Mouse (Mus musculus) intestine, embryonic 15.5 days (tissue): Measurements from ENCODE around the gene Hist1h2ag. TPM values are rescaled to one million over a fixed set of nuclear protein-coding genes. Genes with fewer than 3 reads are reported as not detected.
"Not testable (repeated sequence)": the region's sequence is repeated elsewhere in the genome, so short reads cannot be mapped to it uniquely, and the experiment has no call there.

ENCODE experiments used
- ATAC-seq: fragments of 200-750 bp; cut with Nextera tagmentation; 2 replicates; pipeline ENCODE4 v1.8.0; 2017; ENCODE audit warnings: moderate TSS enrichment, moderate library complexity
- H3K27ac ChIP-seq: fragments of 300-500 bp; sonication (generic); 2 replicates; pipeline ENCODE4 v1.5.1; 2015; ENCODE audit warnings: mild to moderate bottlenecking, inconsistent platforms
- H3K27me3 ChIP-seq: fragments of 300-500 bp; sonication (generic); replicated peaks from 2 replicates; pipeline ENCODE4 v1.6.1; 2015; ENCODE audit warnings: inconsistent platforms
- H3K36me3 ChIP-seq: fragments of 300-500 bp; sonication (generic); 2 replicates; pipeline ENCODE4 v1.6.1; 2015; ENCODE audit warnings: inconsistent platforms
- H3K4me1 ChIP-seq: fragments of 300-500 bp; sonication (generic); replicated peaks from 2 replicates; pipeline ENCODE4 v1.6.1; 2015; ENCODE audit warnings: inconsistent platforms
- H3K4me2 ChIP-seq: fragments of 300-500 bp; sonication (generic); replicated peaks from 2 replicates; pipeline ENCODE4 v1.6.1; 2015; ENCODE audit warnings: mild to moderate bottlenecking, inconsistent platforms
- H3K4me3 ChIP-seq: fragments of 300-500 bp; sonication (generic); replicated peaks from 2 replicates; pipeline ENCODE4 v1.5.1; 2015; ENCODE audit warnings: inconsistent platforms
- H3K9ac ChIP-seq: fragments of 300-500 bp; sonication (generic); 2 replicates; pipeline ENCODE4 v1.6.1; 2015; ENCODE audit warnings: inconsistent platforms
- H3K9me3 ChIP-seq: fragments of 300-500 bp; sonication (generic); 2 replicates; pipeline ENCODE4 v1.6.1; 2016; ENCODE audit warnings: inconsistent platforms
- WGBS: fragments of 180-500 bp; shearing (Covaris S2); methylation state at CpG from one replicate; pipeline ENCODE4 v1.1.7; 2015; 5-methylcytosine and 5-hydroxymethylcytosine counted together
- polyA plus RNA-seq: library from polyadenylated mRNA; unstranded; fragments of >200 nt; fragmentation: Nextera tagmentation; extraction: Ambion mirVana; gene quantifications from 2 replicates; pipeline ENCODE4 v1.2.1, GENCODE M21; 2015

The Hist1h2ag gene
- polyA plus RNA-seq, 1 experiment from 2014 or later, result 40.6 TPM

GRCm38 (mm10) chr13:22043503-22044431, 1.0 kb upstream of the Hist1h2ag start:
- Histone ChIP-seq H3K4me3 (peak overlapping the region; percentile 28), H3K9me3 (no peaks in the 10 kb centered on the region), H3K27me3 (no peaks in the 10 kb centered on the region), H3K9ac (peak overlapping the region; percentile 37), H3K4me2 (peak overlapping the region; percentile 57), H3K36me3 (no peaks in the 10 kb centered on the region), H3K4me1 (peaks cover 6% of the 10 kb centered on the region; the same call in 1 of the 2 replicates), H3K27ac (peak overlapping the region; percentile 79)
- ATAC-seq, result peak; percentile 14
- 1% methylated on average over 12 of the region's 14 CpGs for WGBS

- H3K27ac ChIP-seq, result peak overlapping the region; percentile 87
- no peaks in the 10 kb centered on the region for H3K9me3 ChIP-seq
- H3K36me3 ChIP-seq, result no peaks in the 10 kb centered on the region
- H3K9ac ChIP-seq, result peak overlapping the region; percentile 56
- peak overlapping the region; percentile 34 for H3K4me3 ChIP-seq
- no peak for ATAC-seq
- peaks cover 6% of the 10 kb centered on the region; the same call in 1 of the 2 replicates for H3K4me1 ChIP-seq
- 3% methylated on average over 13 of the region's 13 CpGs for WGBS
- peak overlapping the region; percentile 58 for H3K4me2 ChIP-seq
- no peaks in the 10 kb centered on the region for H3K27me3 ChIP-seq
Observed at GRCm38 (mm10) chr13:22041651-22042567, 835 bp downstream of the Hist1h2ag start.

- peak within 1 kb of the TSS; percentile 56 for H3K9ac ChIP-seq
- H3K27ac ChIP-seq, result peak within 1 kb of the TSS; percentile 87
- H3K4me3 ChIP-seq, result peak within 1 kb of the TSS; percentile 34
- not testable (repeated sequence) for H3K4me1 ChIP-seq, H3K9me3 ChIP-seq, H3K27me3 ChIP-seq, H3K36me3 ChIP-seq
- H3K4me2 ChIP-seq, result peak within 1 kb of the TSS; percentile 58
- under 1% methylated on average over 25 of the region's 27 CpGs for WGBS
- ATAC-seq, result peak; percentile 68
Observed at GRCm38 (mm10) chr13:22041142-22041536, 1.6 kb downstream of the Hist1h2ag start, which contains the start of gene Hist1h4i. Gene Hist1h4i (minus strand): TSS chr13:22041362.

- Histone ChIP-seq H3K9me3 (no peaks in the 10 kb centered on the region), H3K4me3 (peak overlapping the region; percentile 32), H3K9ac (peak overlapping the region; percentile 30), H3K27ac (peak overlapping the region; percentile 84), H3K36me3 (no peaks in the 10 kb centered on the region), H3K4me1 (peaks cover 10% of the 10 kb centered on the region; the same call in 1 of the 2 replicates), H3K27me3 (no peaks in the 10 kb centered on the region), H3K4me2 (peak overlapping the region; percentile 58)
- peak; percentile 27 for ATAC-seq
- WGBS, result under 1% methylated on average over 23 of the region's 24 CpGs
Observed at GRCm38 (mm10) chr13:22040464-22041141, 2.1 kb downstream of the Hist1h2ag start.

GRCm38 (mm10) chr13:22039951-22040463, 2.7 kb downstream of the Hist1h2ag start:
- H3K27me3 ChIP-seq, result no peaks in the 10 kb centered on the region
- H3K9me3 ChIP-seq, result no peaks in the 10 kb centered on the region
- H3K4me3 ChIP-seq, result peak overlapping the region; percentile 32
- ATAC-seq, result no peak
- peak overlapping the region; percentile 30; the same call in 1 of the 2 replicates for H3K9ac ChIP-seq
- peak overlapping the region; percentile 84 for H3K27ac ChIP-seq
- H3K36me3 ChIP-seq, result no peaks in the 10 kb centered on the region
- peak overlapping the region; percentile 58 for H3K4me2 ChIP-seq
- peaks cover 10% of the 10 kb centered on the region; the same call in 1 of the 2 replicates for H3K4me1 ChIP-seq
- 0% methylated on average over 2 of the region's 2 CpGs for WGBS

- H3K9me3 ChIP-seq, result no peaks in the 10 kb centered on the region
- H3K4me2 ChIP-seq, result no peak overlapping the region
- no peaks in the 10 kb centered on the region for H3K36me3 ChIP-seq
- 63% methylated on average over 5 of the region's 5 CpGs for WGBS
- no peak for ATAC-seq
- peaks cover 7% of the 10 kb centered on the region; the same call in 1 of the 2 replicates for H3K4me1 ChIP-seq
- H3K4me3 ChIP-seq, result no peak overlapping the region
- H3K9ac ChIP-seq, result no peak overlapping the region
- no peak overlapping the region for H3K27ac ChIP-seq
- no peaks in the 10 kb centered on the region for H3K27me3 ChIP-seq
Observed at GRCm38 (mm10) chr13:22039364-22039763, 3.4 kb downstream of the Hist1h2ag start.

- Histone ChIP-seq H3K36me3 (no peaks in the 10 kb centered on the region), H3K27me3 (no peaks in the 10 kb centered on the region), H3K4me3 (no peak overlapping the region), H3K4me2 (no peak overlapping the region), H3K9ac (no peak overlapping the region), H3K4me1 (0 out of 2 replicates have a peak, but pooled peaks cover 5% of the 10 kb centered on the region), H3K27ac (no peak overlapping the region), H3K9me3 (no peaks in the 10 kb centered on the region)
- no peak for ATAC-seq
- 52% methylated on average over 2 of the region's 2 CpGs for WGBS
Observed at GRCm38 (mm10) chr13:22037415-22037814, 5.3 kb downstream of the Hist1h2ag start.

GRCm38 (mm10) chr13:22036986-22037385, 5.8 kb downstream of the Hist1h2ag start:
- ATAC-seq, result no peak
- Histone ChIP-seq H3K4me1 (0 out of 2 replicates have a peak, but pooled peaks cover 5% of the 10 kb centered on the region), H3K27ac (peak overlapping the region; percentile 86), H3K4me3 (peak overlapping the region; percentile 31), H3K36me3 (no peaks in the 10 kb centered on the region), H3K4me2 (peak overlapping the region; percentile 68), H3K9me3 (no peaks in the 10 kb centered on the region), H3K27me3 (no peaks in the 10 kb centered on the region), H3K9ac (0 out of 2 replicates have a peak overlapping the region, but pooled peaks have one; percentile 41)
- 56% methylated on average over 3 of the region's 3 CpGs for WGBS

- peak; percentile 11 for ATAC-seq
- H3K4me1 ChIP-seq, result 0 out of 2 replicates have a peak, but pooled peaks cover 5% of the 10 kb centered on the region
- WGBS, result 2% methylated on average over 23 of the region's 23 CpGs
Observed at GRCm38 (mm10) chr13:22036149-22036956, 6.4 kb downstream of the Hist1h2ag start.

GRCm38 (mm10) chr13:22035267-22036148, 7.2 kb downstream of the Hist1h2ag start, which contains the start of the genes Hist1h2ah and Hist1h2bk:
Gene Hist1h2ah (minus strand): TSS chr13:22035568.
Gene Hist1h2bk (plus strand): TSS chr13:22035870.
- Histone ChIP-seq H3K27ac (peak within 1 kb of the TSS; percentile 86), H3K9ac (peak within 1 kb of the TSS; percentile 51), H3K4me3 (peak within 1 kb of the TSS; percentile 37), H3K4me2 (peak within 1 kb of the TSS; percentile 68)
- ATAC-seq, result peak; percentile 97
- not testable (repeated sequence) for H3K4me1 ChIP-seq, H3K9me3 ChIP-seq, H3K36me3 ChIP-seq, H3K27me3 ChIP-seq
- WGBS, result under 1% methylated on average over 30 of the region's 69 CpGs

More at GRCm38 (mm10) chr13:22036149-22036956, 6.4 kb downstream of the Hist1h2ag start:
- Histone ChIP-seq H3K9ac (peak overlapping the region; percentile 41), H3K27ac (peak overlapping the region; percentile 86), H3K27me3 (no peaks in the 10 kb centered on the region), H3K36me3 (no peaks in the 10 kb centered on the region), H3K9me3 (no peaks in the 10 kb centered on the region), H3K4me2 (peak overlapping the region; percentile 68), H3K4me3 (peak overlapping the region; percentile 31)
